Mouse (Mus musculus): Measurements from ENCODE around the gene Slc1a2.

Gene Slc1a2

DNA sequence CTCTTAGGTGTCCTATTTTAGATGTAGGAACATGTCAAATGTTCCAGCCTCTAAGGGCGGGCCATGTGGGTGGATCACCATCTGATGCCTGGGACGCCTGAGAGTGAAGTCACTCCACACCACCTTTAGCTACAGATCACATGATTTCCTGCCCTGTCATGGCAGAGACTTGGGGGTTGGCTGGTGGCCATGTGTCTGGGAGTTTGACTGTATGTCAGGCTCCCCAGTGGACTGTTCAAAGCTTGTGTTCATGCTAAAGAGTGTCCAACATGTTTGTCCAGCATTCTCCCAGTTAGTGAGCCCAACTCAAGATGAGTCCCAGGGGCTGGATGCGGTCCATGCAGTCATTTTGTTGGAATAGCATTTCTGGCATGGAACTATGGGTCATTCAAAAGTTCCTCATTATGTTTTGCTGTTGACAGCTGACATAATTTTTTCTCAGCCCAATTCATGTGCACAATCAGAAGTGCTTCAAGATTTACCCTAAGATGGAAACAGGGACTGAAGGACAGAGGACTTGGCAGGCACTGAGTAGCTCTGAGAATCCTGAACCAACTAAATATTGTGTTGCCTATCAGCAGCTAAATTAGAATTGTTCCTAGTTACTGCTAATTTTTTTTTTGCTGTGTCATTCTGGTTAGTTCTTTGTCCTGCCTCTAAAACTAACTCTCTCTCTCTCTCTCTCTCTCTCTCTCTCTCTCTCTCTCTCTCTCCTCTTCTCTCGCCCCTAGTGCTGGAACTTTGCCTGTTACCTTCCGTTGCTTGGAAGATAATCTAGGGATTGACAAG lies 102.0 kb downstream of the Slc1a2 start:
- no peak for DNase-seq (ENCODE audit: low read depth, low spot score)

- DNase-seq (ENCODE audit: low read depth, low spot score), result no peak
These were observed 104.7 kb downstream of the Slc1a2 start for GRCm38 (mm10) chr2:102763176-102763575.

DNA sequence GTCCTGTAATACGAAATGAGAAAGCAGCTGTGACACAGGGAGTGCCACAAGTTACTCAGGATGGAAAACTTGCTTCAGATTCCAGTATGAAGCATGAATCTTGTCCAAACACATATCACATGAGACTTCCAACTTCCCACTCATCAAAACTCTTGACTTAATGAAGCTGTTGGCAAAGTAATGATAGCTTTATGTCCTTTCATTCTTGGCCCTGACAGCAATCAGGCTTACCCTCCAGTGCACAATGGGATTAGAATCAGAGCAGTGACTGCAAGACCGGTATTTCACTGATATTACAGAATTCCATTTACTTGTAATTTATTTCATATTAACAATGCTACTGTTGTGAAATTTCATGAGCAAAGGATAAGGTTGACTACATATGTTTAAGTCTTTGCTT lies 105.5 kb downstream of the Slc1a2 start:
- no peak for DNase-seq (ENCODE audit: low read depth, low spot score)

GRCm38 (mm10) chr2:102764602-102765374 lies 106.3 kb downstream of the Slc1a2 start:
- no peak for DNase-seq (ENCODE audit: low read depth, low spot score)

- DNase-seq (ENCODE audit: low read depth, low spot score), result no peak
These were observed 109.8 kb downstream of the Slc1a2 start for GRCm38 (mm10) chr2:102768267-102768666.

- DNase-seq (ENCODE audit: low read depth, low spot score), result no peak
These were observed 112.8 kb downstream of the Slc1a2 start for GRCm38 (mm10) chr2:102771304-102771703.

GRCm38 (mm10) chr2:102772276-102772675 lies 113.8 kb downstream of the Slc1a2 start:
- no peak for DNase-seq (ENCODE audit: low read depth, low spot score)

DNA sequence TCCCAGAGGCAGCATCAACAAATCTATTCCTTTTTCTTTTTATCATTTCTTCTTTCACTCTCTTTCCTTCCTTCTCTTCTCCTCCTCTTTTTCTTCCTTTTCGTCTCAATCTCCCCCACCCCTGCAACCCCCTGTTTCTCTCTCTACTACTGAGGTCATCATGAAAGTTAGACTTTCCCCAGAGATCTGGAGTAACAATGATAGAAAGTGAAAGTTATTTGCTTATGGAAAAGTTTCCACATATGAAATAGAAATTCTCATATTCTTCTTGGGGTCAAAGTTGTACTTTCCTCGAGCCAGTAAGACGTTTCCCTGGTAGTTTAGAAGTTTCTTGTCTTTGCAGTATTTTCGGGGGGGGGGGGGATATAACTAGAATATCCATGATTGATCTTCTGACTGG lies 116.2 kb downstream of the Slc1a2 start:
- DNase-seq (ENCODE audit: low read depth, low spot score), result no peak

DNA sequence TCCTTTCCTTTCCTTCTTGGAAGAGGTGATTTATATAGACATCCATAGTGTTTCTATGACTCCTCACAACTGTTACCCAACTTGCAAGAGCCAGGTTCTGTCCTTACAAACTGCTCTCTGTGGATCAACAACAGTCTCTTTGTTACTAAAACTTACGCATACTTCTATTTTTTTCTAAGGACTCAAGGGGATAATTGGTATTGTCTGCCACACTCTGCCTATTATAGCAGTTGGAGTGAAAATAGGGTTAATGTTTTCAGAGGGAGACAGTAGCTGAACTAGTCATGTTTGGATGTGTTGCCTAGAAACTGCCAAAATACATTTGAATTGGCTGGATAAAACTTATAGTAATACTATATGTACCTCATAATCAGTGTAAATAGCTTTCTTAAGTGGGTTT lies 117.1 kb downstream of the Slc1a2 start:
- DNase-seq (ENCODE audit: low read depth, low spot score), result no peak

DNA sequence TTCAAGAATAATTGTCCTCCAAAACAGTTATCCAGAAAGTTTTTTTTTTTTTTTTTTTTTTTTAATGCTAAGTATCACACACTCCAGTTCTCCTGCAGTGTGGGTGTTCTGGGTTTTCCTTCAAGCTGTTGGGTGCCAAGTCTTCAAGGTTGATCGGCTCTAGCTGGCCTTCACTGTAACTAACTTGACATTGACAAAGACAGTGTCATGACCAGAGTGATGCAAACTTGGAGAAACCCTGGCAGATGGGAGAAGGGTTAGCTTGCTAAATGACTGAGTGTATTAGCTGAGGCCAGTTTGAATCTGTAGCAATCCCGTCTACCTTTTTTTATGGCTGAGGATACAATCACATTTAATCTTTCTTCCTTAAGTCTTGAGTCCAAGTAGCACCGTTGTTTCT lies 119.7 kb downstream of the Slc1a2 start:
- DNase-seq (ENCODE audit: low read depth, low spot score), result no peak

DNA sequence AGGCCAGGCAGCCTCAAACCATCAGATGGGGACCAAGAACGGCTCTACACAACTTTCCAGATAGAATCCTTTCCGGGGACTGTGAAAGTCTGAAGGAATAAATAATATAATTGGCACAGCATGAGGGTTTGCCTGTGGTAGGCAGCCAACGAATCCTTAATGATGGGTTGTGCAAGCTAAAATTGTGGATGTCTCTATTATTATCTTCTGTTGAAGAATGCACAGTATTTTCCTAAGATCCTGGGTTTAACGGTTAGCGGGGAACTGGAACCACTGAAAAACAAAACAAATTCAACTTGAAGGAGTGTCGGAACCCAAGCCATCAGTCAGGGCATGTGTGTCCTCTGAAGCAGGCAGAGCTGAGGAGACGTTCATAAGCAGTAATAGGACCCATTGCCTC lies 124.3 kb downstream of the Slc1a2 start:
- DNase-seq (ENCODE audit: low read depth, low spot score), result no peak

- DNase-seq (ENCODE audit: low read depth, low spot score), result no peak
These were observed 127.2 kb downstream of the Slc1a2 start for GRCm38 (mm10) chr2:102785696-102786095.

DNA sequence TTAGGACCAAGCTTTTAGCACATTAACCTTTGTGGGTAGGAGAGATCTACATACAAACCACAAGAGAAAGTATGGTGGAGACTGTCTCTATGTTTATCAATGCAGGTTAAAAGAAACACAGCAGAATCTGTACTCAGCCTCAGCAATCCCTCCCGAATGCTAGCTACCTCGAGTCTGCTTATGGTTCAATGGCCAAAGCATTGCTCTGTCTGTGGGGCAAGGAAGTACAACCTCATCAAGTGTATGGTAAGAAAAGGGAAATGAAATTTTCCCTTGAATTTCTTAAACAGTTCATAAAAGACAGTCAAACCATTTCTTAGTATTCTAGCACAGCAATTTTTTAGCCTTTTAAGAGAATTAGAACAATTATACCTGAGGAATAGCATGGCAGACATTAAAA lies 133.2 kb downstream of the Slc1a2 start:
- no peak for DNase-seq (ENCODE audit: low read depth, low spot score)

DNA sequence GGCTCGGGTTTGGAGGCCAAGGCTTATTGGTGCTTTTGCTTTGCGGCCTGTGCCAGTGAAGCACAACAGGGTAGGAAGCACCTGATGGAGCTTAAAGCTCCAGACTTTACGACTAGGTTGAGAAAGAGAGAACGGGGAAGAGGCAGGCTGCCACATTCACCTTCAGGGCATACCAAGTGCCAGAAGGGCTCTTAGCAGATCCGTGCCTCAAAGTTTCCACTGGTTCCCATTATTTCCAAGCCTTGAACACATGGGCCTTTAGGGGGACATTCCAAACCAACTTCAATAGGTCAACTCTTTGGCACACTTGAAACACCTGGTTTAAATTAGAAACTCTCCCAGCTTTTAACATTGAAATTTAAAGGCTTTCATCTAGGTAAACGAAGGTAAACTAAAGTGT lies 134.3 kb downstream of the Slc1a2 start:
- DNase-seq (ENCODE audit: low read depth, low spot score), result no peak

DNA sequence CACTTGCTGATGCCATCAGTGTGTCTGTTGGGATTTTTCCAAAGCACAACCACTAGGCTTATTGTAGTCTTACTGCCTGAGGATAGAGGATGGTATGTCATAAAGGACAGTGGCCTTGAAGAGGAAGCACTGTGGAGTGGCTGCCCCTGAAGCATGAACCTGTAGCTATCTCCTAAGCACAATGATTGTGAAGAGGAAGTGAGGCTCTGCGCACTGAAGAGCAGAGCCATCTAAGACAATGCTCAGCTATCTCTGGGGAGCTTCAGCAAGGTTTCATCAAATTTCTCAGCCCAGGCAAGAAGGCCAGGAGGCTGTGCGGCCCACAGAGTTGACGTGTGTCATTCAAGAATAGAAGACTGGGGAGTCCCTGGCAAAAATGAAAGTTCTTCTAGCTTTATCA lies 136.6 kb downstream of the Slc1a2 start:
- DNase-seq (ENCODE audit: low read depth, low spot score), result no peak

DNA sequence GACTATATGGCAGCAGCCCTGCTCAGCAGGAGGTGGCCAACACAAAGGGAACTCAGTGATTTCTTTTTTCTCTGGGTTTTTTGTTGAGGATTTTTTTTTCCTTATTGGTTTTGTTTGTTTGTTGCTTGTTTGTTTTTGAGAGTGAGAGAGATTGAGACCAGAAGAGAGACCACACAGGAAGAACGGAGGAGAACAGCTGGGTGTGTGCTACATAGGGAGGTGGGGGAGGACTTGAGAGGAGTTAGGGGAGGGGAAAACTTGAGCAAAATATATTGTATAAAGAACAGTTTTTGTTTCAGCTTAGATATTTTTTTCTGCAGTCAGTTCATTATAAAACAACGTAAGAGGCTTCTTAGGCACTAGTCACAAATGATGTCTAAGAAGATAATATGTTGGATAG lies 139.7 kb downstream of the Slc1a2 start:
- no peak for DNase-seq (ENCODE audit: low read depth, low spot score)

- no peak for DNase-seq (ENCODE audit: low read depth, low spot score)
These were observed 143.4 kb downstream of the Slc1a2 start for GRCm38 (mm10) chr2:102801899-102802298.

DNA sequence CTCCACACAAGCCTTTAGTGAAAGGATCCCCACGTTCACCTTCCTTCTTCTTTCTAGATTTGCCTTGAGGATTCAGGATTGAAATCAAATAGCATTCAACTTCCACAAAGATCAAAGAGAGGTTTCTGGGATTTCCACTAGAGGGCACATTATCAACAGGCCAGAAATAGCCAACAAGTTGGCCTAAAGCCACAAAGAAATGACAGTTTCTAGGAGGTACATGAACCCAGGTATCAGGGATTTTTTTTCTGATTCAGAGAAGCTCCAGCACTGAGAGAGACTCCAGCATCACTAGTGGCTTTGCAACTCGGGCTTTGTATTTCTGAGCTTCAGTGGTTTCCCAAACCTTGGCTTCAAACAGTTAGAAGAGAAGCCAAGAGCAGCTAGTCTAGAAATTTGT lies 145.7 kb downstream of the Slc1a2 start:
- peak; percentile 29 for DNase-seq (ENCODE audit: low read depth, low spot score)

- no peak for DNase-seq (ENCODE audit: low read depth, low spot score)
These were observed 146.8 kb downstream of the Slc1a2 start for GRCm38 (mm10) chr2:102805283-102805682.

DNA sequence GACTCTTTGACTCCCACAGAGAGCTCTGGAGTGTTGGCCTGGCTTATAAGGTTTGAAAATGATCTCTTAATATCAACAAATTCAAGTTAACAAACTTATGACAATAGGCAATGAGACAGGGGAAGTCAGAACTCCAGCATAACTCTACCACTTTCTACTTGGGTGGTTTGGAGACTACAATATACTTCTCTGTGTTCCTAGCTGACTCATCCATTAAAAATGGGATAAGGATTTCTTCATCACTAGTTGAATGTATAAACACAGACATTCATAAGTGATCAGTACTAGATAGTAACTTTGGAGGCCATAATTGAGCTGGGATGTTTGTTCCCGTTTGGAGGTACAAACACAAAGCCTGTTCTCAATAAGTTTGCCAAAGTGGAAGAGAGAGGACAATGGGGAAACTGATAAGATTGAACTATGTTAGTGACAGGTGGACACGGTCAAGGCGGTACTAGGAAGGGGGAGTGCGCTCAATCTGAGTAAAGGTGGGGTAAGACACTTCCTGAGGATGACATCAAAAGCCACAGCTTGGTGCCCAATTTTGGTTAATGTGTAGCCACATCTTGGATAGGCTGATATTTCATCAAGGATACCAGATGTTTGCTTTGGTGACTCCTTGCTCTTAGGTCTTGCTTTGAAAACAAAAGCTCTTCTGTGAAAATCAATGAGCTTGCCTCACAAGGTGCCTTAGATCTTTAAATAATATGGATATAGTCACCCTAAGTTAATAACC lies 147.5 kb downstream of the Slc1a2 start:
- DNase-seq (ENCODE audit: low read depth, low spot score), result no peak

- no peak for DNase-seq (ENCODE audit: low read depth, low spot score)
These were observed 149.2 kb downstream of the Slc1a2 start for GRCm38 (mm10) chr2:102807633-102808032.

DNA sequence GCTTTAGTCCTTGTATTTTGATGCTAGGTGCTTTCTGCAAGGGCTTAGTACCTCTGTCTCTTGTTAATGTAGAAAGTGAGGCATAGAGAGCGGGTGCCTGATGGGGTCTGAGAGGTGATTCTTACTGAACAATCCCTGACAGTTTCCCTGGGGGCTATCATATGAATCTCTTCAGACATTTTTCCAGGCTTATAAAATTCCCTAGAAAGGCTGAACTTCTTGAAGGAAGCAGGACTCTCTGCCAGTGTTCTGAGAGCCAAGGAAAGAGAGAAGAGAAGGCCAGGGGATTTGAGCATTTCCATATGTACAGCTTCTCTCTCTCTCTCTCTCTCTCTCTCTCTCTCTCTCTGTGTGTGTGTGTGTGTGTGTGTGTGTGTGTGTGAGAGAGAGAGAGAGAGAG lies 151.0 kb downstream of the Slc1a2 start:
- no peak for DNase-seq (ENCODE audit: low read depth, low spot score)
